Mouse (Mus musculus): ENCODE measurements around the gene P3h3.
"Not testable (repeated sequence)": the region's sequence is repeated elsewhere in the genome, so short reads cannot be mapped to it uniquely, and the experiment has no call there.

DNA sequence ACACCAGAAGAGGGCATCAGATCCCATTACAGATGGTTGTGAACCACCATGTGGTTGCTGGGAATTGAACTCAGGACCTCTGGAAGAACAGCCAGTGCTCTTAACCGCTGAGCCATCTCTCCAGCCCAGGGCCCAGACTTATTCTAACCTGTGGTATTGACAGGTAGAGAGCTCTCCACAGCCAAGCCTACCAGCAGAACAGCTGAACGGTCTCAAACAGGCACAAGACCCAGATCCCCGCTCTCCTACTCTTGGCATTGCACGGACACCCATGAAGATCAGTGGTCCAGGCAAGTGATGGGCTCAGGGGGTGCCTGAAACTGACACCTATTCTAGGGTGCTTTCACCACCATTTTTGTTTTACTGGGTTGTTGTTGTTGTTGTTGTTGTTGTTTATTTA, 26.4 kb downstream of the P3h3 start:
- not testable (repeated sequence) for TF ChIP-seq TAL1, GATA1 (IDR thresholded peaks at IDR 0.05; ENCODE audit: low read length)
